16 mouse cellular contexts compared by ENCODE assay signal in the genomic region with DNA sequence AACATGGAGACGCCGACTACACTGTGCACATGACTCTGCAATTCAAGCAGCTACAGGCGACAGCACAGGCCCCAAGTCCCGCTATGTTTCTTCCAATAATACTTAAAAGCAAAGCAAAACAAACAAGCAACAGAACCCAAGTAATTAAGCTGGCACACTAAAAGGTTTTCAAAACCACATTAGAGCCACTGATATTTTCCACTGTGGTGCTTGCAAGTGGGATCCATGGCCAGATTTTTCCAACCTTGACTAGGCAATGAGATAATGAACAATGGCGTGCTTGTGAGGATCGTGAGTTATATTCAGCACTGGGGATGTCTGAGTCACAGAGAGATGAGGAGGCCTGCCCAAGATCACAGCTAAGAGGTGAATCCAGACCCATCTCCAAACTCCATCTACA.
"Had no signal": no experiment of that assay in that cellular context is flagged by ENCODE, and none has a peak within 500 bp of the region (broad histone marks: within the 10 kb centered on the region; RNA-seq: fewer than 3 reads in every experiment).

No protein-coding gene starts in this region.

- H3K36me3 ChIP-seq: limb, embryonic 15.5 days; midbrain, embryonic 13.5 days had no signal

- H3K9ac ChIP-seq: limb, embryonic 12.5 days; limb, embryonic 15.5 days; liver, embryonic 14.5 days; liver, postnatal 0 days; lung, embryonic 14.5 days; midbrain, embryonic 13.5 days had no signal

- H3K9me3 ChIP-seq: limb, embryonic 12.5 days; limb, embryonic 15.5 days; megakaryocyte, embryonic 14.5 days; midbrain, embryonic 13.5 days had no signal

- H3K27me3 ChIP-seq: limb, embryonic 12.5 days; limb, embryonic 15.5 days; midbrain, embryonic 13.5 days had no signal

- H3K27ac ChIP-seq: limb, embryonic 12.5 days; limb, embryonic 15.5 days; liver, embryonic 14.5 days; macrophage; midbrain, embryonic 10.5 days; midbrain, embryonic 13.5 days had no signal

- ATAC-seq: liver, postnatal 0 days; lung, postnatal 0 days; midbrain, embryonic 13.5 days; midbrain, embryonic 16.5 days had no signal

- H3K4me2 ChIP-seq: limb, embryonic 12.5 days; limb, embryonic 15.5 days; liver, embryonic 11.5 days; lung, embryonic 14.5 days; midbrain, embryonic 13.5 days had no signal

- H3K4me1 ChIP-seq: megakaryocyte, embryonic 14.5 days had no signal

- H3K4me3 ChIP-seq: limb, embryonic 12.5 days; limb, embryonic 15.5 days; megakaryocyte, embryonic 14.5 days; midbrain, embryonic 10.5 days; midbrain, embryonic 13.5 days; myocyte had no signal

- DNase-seq: left cerebral cortex, postnatal 4 days; liver, postnatal 0 days; lung, embryonic 14.5 days; retina, postnatal 1 day; right cerebral cortex, postnatal 25 days had no signal
